Mouse (Mus musculus) heart, adult 2 months (tissue): ENCODE measurements around the gene E2f8. TPM values are rescaled to one million over a fixed set of nuclear protein-coding genes. Genes with fewer than 3 reads are reported as not detected.

Source experiments
- DNase-seq, 2 experiments: peaks; one replicate each; pipeline ENCODE4 v3.0.0; 2021
- H3K27ac ChIP-seq: fragments of 200-600 bp; 2 replicates; pipeline ENCODE4 v1.8.1; 2022
- H3K27me3 ChIP-seq: fragments of 200-500 bp; 2 replicates; pipeline ENCODE4 v1.6.1; 2012; ENCODE audit warnings: mild to moderate bottlenecking, low read length, inconsistent platforms, mixed read lengths; ENCODE audit not compliant: control insufficient read depth, insufficient read depth
- H3K36me3 ChIP-seq: fragments of 200-500 bp; 2 replicates; pipeline ENCODE4 v1.6.1; 2012; ENCODE audit warnings: low read length, inconsistent platforms; ENCODE audit not compliant: control insufficient read depth, insufficient read depth
- H3K4me1 ChIP-seq: fragments of 200-500 bp; 2 replicates; pipeline ENCODE4 v1.6.1; 2011; ENCODE audit warnings: low read length; ENCODE audit not compliant: control insufficient read depth, insufficient read depth
- H3K4me3 ChIP-seq: fragments of 200-600 bp; 2 replicates; pipeline ENCODE4 v1.8.1; 2022
- H3K79me2 ChIP-seq: fragments of 200-500 bp; replicated peaks from 2 replicates; pipeline ENCODE4 v1.6.1; 2012; ENCODE audit warnings: mild to moderate bottlenecking, inconsistent platforms, low read length, moderate library complexity, mixed read lengths; ENCODE audit not compliant: control insufficient read depth, insufficient read depth
- H3K9ac ChIP-seq: fragments of 200-500 bp; 2 replicates; pipeline ENCODE4 v1.6.1; 2012; ENCODE audit warnings: low read depth, mild to moderate bottlenecking, control low read depth, inconsistent platforms, low read length, mixed read lengths
- CTCF ChIP-seq: fragments of 200-600 bp; IDR thresholded peaks from 2 replicates; pipeline ENCODE4 v1.8.1; 2022; ENCODE audit warnings: antibody characterized with exemption, mild to moderate bottlenecking, moderate library complexity
- EP300 ChIP-seq: fragments of 200-500 bp; IDR thresholded peaks from 2 replicates; pipeline ENCODE4 v1.6.1; 2011; ENCODE audit warnings: low read depth, low read length, control low read depth; ENCODE audit not compliant: insufficient read depth
- POLR2A ChIP-seq: fragments of 200-500 bp; IDR thresholded peaks from 2 replicates; pipeline ENCODE4 v1.6.1; 2011; ENCODE audit warnings: mild to moderate bottlenecking, low read depth, low read length, control low read depth; ENCODE audit not compliant: insufficient read depth
- WGBS: fragments of 180-500 bp; shearing (Covaris S2); methylation state at CpG from one replicate; pipeline ENCODE4 v1.1.7; 2018; 5-methylcytosine and 5-hydroxymethylcytosine counted together
- intact Hi-C: fragments of 180-260 bp; cut with DNase I; formaldehyde crosslinking; loops from one replicate; pipeline ENCODE4 v1.15.1; 2025
- polyA plus RNA-seq: library from polyadenylated mRNA; depleted of rRNA; stranded (reverse); fragments of >200 nt; gene quantifications from 2 replicates; pipeline ENCODE4 v1.2.3, GENCODE M21; 2012
- total RNA-seq, 2 experiments: library from RNA; stranded (reverse); gene quantifications; 2 replicates each; pipeline ENCODE4 v1.2.3; 2021

Gene E2f8
- total and polyA plus RNA-seq, 3 experiments: 0.31 to 1.6 (median 1.3) TPM

DNA sequence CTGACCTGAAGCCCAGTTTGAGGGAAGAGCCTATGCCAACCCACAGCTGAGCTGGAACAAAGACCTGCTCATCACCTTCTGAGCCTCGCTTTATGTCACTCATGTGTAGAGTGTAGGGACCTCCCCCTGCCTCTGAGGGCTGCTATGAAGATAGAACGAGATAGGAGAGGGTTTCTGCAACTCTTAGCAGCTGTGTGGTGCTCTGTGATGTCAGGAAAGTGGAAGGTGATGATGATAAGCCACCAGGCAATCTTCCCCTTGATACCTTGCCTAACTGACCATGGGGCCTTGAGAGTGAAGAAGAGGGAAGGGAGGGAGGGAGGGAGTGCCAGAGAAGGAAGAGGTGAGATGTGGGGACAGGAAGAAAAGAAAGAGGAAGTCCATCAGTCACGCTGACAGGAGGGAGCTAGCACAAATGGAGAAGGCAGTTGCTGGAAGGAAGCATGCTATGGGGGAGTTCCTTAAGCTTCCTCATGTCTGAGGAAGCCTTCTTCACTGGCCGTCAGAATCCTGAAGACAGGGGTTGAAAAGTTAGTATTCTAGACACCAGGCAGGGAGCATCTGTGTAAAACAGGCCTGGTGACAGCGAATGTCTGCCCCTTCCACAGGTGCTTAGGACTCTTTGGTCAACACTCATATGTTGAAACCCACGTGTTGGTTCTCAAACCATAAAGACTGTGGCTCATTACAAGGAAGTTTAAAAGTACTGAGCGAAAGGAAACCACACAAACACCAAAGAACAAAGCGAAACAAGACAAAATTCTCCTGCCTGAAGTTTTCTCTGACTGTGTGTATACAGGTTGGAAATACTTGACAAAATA lies 27.3 kb upstream of the E2f8 start, which contains the start of gene Nav2:
Gene Nav2 (plus strand): TSS at position 196 of the 821 bp plus-strand sequence.
- Histone ChIP-seq H3K27ac (no peak within 1 kb of the TSS), H3K27me3 (no peaks in the 10 kb centered on the region), H3K79me2 (no peaks in the 10 kb centered on the region), H3K4me3 (no peak within 1 kb of the TSS), H3K9ac (no peak within 1 kb of the TSS), H3K36me3 (no peaks in the 10 kb centered on the region), H3K4me1 (no peaks in the 10 kb centered on the region)
- no peak for TF ChIP-seq POLR2A
- TF ChIP-seq CTCF: no peak
- no peak for TF ChIP-seq EP300
- intact Hi-C loops: no loop called here
- DNase-seq: no peak
- WGBS: 58% methylated on average over 8 of the region's 8 CpGs

DNA sequence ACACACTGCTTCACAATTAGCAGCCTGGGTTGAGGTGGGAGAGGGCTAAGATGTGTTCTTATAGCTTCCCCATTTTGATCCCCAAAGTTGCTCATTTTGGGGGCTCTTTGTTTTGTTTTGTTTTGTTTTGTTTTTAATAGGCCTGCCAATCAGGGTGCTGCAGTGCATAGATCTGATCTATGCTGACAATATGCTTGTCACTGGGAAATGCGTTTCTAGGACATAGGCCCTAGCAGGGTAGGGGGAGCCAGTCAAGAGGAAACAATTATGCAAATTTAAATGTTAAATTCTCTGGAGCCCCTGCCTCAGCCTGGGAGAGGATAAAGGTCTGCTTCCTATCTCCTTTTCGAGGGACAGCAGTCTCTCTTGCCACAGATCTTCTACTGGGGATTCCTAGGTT lies 21.1 kb upstream of the E2f8 start:
- H3K36me3 ChIP-seq: no peaks in the 10 kb centered on the region
- H3K9ac ChIP-seq: no peak overlapping the region
- intact Hi-C loops: no loop called here
- no peaks in the 10 kb centered on the region for H3K79me2 ChIP-seq
- peaks cover 3% of the 10 kb centered on the region for H3K4me1 ChIP-seq
- TF ChIP-seq CTCF (no peak), EP300 (no peak), POLR2A (no peak)
- DNase-seq: no peak
- no peak overlapping the region for H3K27ac ChIP-seq
- WGBS: 61% methylated on average over 2 of the region's 2 CpGs
- no peak overlapping the region for H3K4me3 ChIP-seq
- no peaks in the 10 kb centered on the region for H3K27me3 ChIP-seq

DNA sequence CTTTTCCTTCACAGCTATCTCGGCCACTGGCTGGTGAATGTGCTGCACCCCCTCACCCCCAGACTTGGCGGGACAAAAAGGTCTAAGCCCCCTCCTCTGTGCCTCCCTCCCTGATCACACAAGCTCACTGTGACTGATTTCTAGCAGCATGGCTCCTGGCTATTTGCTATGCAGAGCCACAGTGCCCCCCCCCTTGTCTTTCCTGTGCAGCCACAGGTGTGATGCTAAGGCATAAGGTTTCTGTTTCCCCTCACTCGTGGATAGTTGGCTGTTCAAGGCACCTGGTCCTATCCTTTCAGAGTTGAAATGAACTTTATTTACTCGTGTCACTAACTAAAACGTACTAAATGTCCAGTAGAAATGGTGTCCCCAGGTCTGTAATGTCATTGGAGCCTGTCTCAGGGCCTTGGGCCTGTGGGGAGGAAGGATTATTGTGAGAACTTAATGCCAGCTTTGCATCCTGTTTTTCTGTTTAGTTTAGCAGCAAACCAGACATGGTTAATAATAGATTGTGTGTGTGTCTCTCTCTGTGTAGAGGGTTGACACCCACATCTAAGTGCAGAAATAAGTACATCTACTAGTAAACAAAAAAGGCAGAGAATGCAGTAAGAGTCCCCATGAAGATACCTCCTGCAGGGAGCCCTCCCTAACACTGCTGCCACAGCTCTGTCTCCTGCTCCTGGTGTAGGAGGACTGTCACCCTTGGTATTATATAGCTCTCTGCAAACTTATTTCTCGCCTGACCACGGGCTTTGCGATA lies 19.2 kb upstream of the E2f8 start:
- DNase-seq: no peak
- WGBS: 72% methylated on average over 8 of the region's 8 CpGs
- intact Hi-C loops: no loop called here
- peaks cover 3% of the 10 kb centered on the region for H3K4me1 ChIP-seq
- no peaks in the 10 kb centered on the region for H3K36me3 ChIP-seq
- H3K79me2 ChIP-seq: no peaks in the 10 kb centered on the region
- no peak for TF ChIP-seq POLR2A
- TF ChIP-seq CTCF: no peak
- no peak for TF ChIP-seq EP300
- H3K27me3 ChIP-seq: no peaks in the 10 kb centered on the region
- H3K27ac ChIP-seq: no peak overlapping the region
- H3K4me3 ChIP-seq: no peak overlapping the region
- no peak overlapping the region for H3K9ac ChIP-seq

DNA sequence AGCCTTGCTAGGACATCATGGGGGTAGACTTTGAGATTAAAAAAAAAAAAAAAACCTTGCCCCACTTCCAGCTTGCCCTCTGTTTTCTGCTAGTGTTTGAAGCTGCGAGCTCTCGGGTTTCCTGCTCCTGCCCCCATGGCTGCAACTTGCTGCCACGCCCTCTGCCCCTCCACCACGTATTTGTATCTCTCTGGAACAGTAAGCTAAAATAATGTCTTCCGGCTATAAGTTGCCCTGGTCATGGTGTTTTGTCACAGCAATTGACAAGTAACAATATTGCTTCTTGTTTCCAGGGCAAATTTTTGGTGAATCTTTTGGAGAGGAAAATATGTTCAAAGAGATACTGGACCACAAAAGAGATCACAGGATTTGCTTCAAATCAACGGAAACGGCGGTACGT lies 17.0 kb upstream of the E2f8 start:
- no peak for DNase-seq
- Histone ChIP-seq H3K4me1 (peaks cover 3% of the 10 kb centered on the region), H3K36me3 (no peaks in the 10 kb centered on the region), H3K4me3 (no peak overlapping the region), H3K9ac (no peak overlapping the region), H3K27ac (no peak overlapping the region), H3K27me3 (no peaks in the 10 kb centered on the region), H3K79me2 (no peaks in the 10 kb centered on the region)
- WGBS: 51% methylated on average over 9 of the region's 9 CpGs
- intact Hi-C loops: loop anchor here (2.0 kb wide), 1 partner anchor 28 kb away; no protein-coding TSS in a partner anchor
- TF ChIP-seq EP300 (no peak), CTCF (no peak), POLR2A (no peak)

DNA sequence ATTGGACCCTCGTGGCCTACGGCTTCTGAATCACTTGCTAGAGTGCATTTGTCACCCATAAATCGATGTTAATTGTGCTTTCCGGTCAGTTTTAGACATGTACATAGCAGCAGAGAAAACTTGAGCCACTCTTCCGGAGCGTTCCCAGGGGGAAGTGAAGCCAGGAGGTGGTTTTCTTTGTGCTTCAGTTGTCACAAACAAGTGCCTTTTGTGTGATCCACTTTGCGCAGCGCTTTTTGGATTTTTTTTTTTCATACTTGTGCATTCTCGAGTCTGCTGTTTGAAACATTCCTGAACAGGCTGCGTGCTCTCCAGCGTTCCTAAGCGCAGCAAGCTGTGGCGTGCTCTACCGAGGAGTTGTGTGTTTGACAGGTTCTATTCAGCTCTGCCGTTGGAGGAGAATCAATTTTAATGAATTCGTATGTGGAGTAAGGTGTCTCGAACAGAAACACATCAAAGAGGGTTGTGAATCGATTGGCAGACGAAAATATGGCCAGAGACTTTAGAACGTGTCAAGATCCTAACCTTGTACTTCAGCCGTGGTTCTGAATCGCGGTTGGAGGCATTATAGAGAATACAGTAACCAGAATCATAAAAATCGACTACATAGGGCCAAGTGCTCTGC lies 16.3 kb upstream of the E2f8 start:
- Histone ChIP-seq H3K4me3 (no peak overlapping the region), H3K27ac (no peak overlapping the region), H3K4me1 (peaks cover 3% of the 10 kb centered on the region), H3K36me3 (no peaks in the 10 kb centered on the region), H3K27me3 (no peaks in the 10 kb centered on the region), H3K9ac (no peak overlapping the region), H3K79me2 (no peaks in the 10 kb centered on the region)
- 79% methylated on average over 24 of the region's 24 CpGs for WGBS
- TF ChIP-seq EP300 (no peak), POLR2A (no peak), CTCF (no peak)
- intact Hi-C loops: loop anchor here (2.0 kb wide), 1 partner anchor 29 kb away; no protein-coding TSS in a partner anchor
- no peak for DNase-seq
